Mouse (Mus musculus) myocyte (in vitro differentiated cells): ENCODE results near the gene Fam83f.

ENCODE experiments used
- CEBPB ChIP-seq: IDR thresholded peaks from 2 replicates; pipeline ENCODE4 v1.6.1; 2011; ENCODE audit warnings: mild to moderate bottlenecking, moderate library complexity; ENCODE audit not compliant: poor library complexity, insufficient read depth, severe bottlenecking
- E2F4 ChIP-seq: IDR thresholded peaks from one replicate; pipeline ENCODE4 v1.6.1; 2011; ENCODE audit warnings: mild to moderate bottlenecking, control low read depth, moderate library complexity; ENCODE audit not compliant: insufficient read depth
- MAX ChIP-seq: IDR thresholded peaks from one replicate; pipeline ENCODE4 v1.6.1; 2011; ENCODE audit warnings: low read depth, mild to moderate bottlenecking, control low read depth
- MYOD1 ChIP-seq, 3 experiments: IDR thresholded peaks; one replicate each; pipeline ENCODE4 v1.6.1; 2011; ENCODE audit warnings: control low read depth in 2 of 3, low read depth in 2 of 3, mild to moderate bottlenecking in 2 of 3, moderate library complexity in 1 of 3; ENCODE audit not compliant: insufficient read length in 2 of 3, control insufficient read depth in 1 of 3
- MYOG ChIP-seq, 3 experiments: IDR thresholded peaks; one replicate each; pipeline ENCODE4 v1.6.1; 2011; ENCODE audit warnings: control low read depth in 2 of 3, low read depth in 2 of 3, mild to moderate bottlenecking in 2 of 3; ENCODE audit not compliant: insufficient read length in 2 of 3, control insufficient read depth in 1 of 3, insufficient read depth in 1 of 3
- POLR2A ChIP-seq: IDR thresholded peaks from one replicate; pipeline ENCODE4 v1.6.1; 2011; ENCODE audit warnings: low read depth, mild to moderate bottlenecking, control low read depth, moderate library complexity; ENCODE audit not compliant: insufficient read length
- TCF12 ChIP-seq: IDR thresholded peaks from one replicate; pipeline ENCODE4 v1.6.1; 2011; ENCODE audit warnings: mild to moderate bottlenecking, control low read depth; ENCODE audit not compliant: poor library complexity, insufficient read depth, severe bottlenecking
- USF1 ChIP-seq: IDR thresholded peaks from one replicate; pipeline ENCODE4 v1.6.1; 2011; ENCODE audit warnings: low read depth, mild to moderate bottlenecking, control low read depth, moderate library complexity

DNA sequence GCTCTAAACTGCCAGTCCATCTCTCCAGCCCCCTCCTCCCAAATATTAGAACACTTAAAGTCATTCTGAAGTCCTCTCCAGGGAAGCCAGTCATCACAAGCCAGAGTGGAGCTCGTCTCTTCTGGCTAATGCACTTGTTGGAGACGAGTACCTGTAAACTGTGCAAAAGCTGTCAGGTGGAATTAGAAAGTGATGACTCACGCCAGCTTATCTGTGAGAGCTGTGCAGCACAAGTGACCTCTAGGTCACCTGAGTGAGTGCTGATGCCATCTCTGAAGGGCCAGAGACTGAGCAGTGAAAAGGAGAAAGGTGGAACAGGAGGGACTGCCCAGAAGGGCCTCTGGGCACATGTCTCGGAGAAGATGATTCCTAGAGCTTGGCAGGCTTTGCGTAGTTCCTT is 48.6 kb downstream of the Fam83f start:
- no peak for TF ChIP-seq USF1
- no peak for TF ChIP-seq TCF12
- no peak for TF ChIP-seq POLR2A
- no peak for TF ChIP-seq E2F4
- TF ChIP-seq MAX, result no peak
- TF ChIP-seq MYOG (IDR thresholded peaks at IDR 0.05; ENCODE audit: control insufficient read depth in 1 of 3, insufficient read depth in 1 of 3, insufficient read length in 2 of 3, low read depth in 2 of 3), result no peak
- TF ChIP-seq MYOD1 (IDR thresholded peaks at IDR 0.05; ENCODE audit: control insufficient read depth in 1 of 3, insufficient read length in 2 of 3, low read depth in 2 of 3), result no peak
- no peak for TF ChIP-seq CEBPB
